Mouse (Mus musculus) embryonic fibroblast, embryonic 13.5 days (primary cell): ENCODE results near the gene Galm.

Experiments used
- CTCF ChIP-seq: IDR thresholded peaks from 2 replicates; pipeline ENCODE4 v1.5.1; 2011; ENCODE audit warnings: mild to moderate bottlenecking, control low read depth, low read length, moderate library complexity, borderline replicate concordance; ENCODE audit not compliant: insufficient read depth
- POLR2A ChIP-seq: IDR thresholded peaks from 2 replicates; pipeline ENCODE4 v1.6.1; 2011; ENCODE audit warnings: low read depth, mild to moderate bottlenecking, control low read depth, low read length, moderate library complexity

GRCm38 (mm10) chr17:80128476-80128990 is 1.3 kb downstream of the Galm start:
- TF ChIP-seq POLR2A (no peak), CTCF (no peak)
